Mouse (Mus musculus): ENCODE measurements at regions not wholly inside any gene's neighbourhood (a gene's known extent, or its start where the extent isn't known, plus 50 kb on each side); places are given as distances from the start of the nearest gene placed in this dataset.

DNA sequence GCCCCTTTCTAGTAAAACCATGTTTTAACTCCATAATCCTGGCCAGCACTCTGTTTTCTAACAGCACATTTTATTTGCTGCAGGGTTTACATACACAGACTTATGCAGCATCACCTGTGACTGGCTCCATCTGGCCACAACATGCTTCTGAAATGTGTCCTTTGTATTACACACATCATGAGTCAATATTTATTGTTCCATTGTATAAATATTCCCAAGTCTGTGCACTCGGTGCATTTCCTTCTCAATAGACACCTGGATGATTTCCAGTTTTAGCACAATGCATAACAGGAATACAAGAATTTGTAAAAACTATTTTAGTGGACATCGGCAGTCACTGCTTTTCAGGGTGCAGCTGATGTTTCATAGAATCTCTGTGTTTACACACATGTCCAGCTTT is 294.6 kb upstream of the Rasgrp1 start:
- DNase-seq (ENCODE audit: low spot score), result no peak
- TF ChIP-seq EP300 (optimal IDR thresholded peaks at IDR 0.05), result no peak
- TF ChIP-seq CTCF (IDR thresholded peaks at IDR 0.05; ENCODE audit: low read depth), result no peak
- no peak overlapping the region for H3K9ac ChIP-seq (ENCODE audit: low read length)
- peak; percentile 66; the same call in 1 of the 2 replicates for ATAC-seq (ENCODE audit: low FRiP score, low TSS enrichment)
- H3K36me3 ChIP-seq (ENCODE audit: control insufficient read depth, insufficient read depth, low read length), result no peaks in the 10 kb centered on the region
- H3K9me3 ChIP-seq (ENCODE audit: control insufficient read depth, low read length), result no peaks in the 10 kb centered on the region
- 24% methylated on average over 2 of the region's 2 CpGs for WGBS
- no peaks in the 10 kb centered on the region for H3K4me1 ChIP-seq (replicated peaks; ENCODE audit: control insufficient read depth, insufficient read depth)
- no peak overlapping the region for H3K4me3 ChIP-seq (ENCODE audit: low read depth, low read length)
- H3K27ac ChIP-seq (replicated peaks), result no peak overlapping the region
- H3K4me2 ChIP-seq (replicated peaks; ENCODE audit: low read depth), result no peak overlapping the region
- H3K27me3 ChIP-seq (ENCODE audit: control insufficient read depth, insufficient read depth, low read length), result no peaks in the 10 kb centered on the region

DNA sequence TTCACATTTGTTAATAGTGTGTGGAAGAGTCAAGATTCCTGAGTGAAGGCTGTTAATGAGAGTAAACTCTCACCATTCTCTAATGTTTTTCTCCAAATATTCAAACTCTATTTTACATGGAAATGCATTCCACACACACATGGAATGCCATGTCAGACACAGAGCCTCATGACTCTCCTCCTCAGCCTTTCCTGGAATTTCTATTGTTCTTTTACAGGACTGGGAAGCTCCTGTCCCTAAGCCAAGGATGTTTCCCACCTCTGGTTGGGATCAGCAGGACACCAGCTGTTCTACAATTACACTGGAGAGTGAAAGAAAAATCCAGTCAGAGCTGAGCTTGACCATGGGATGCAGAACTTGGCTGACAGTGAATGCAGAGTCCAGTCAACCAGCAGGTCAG is 309.3 kb upstream of the Rasgrp1 start:
- no peak overlapping the region for H3K4me2 ChIP-seq (replicated peaks; ENCODE audit: low read depth)
- no peaks in the 10 kb centered on the region for H3K9me3 ChIP-seq (ENCODE audit: control insufficient read depth, low read length)
- no peak overlapping the region for H3K27ac ChIP-seq (replicated peaks)
- ATAC-seq (ENCODE audit: low FRiP score, low TSS enrichment) (no peak), DNase-seq (ENCODE audit: low spot score) (no peak)
- 0 out of 2 replicates have a peak, but pooled peaks cover 3% of the 10 kb centered on the region for H3K4me1 ChIP-seq (replicated peaks; ENCODE audit: control insufficient read depth, insufficient read depth)
- no peak overlapping the region for H3K4me3 ChIP-seq (ENCODE audit: low read depth, low read length)
- TF ChIP-seq EP300 (optimal IDR thresholded peaks at IDR 0.05), result no peak
- TF ChIP-seq CTCF (IDR thresholded peaks at IDR 0.05; ENCODE audit: low read depth), result no peak
- H3K36me3 ChIP-seq (ENCODE audit: control insufficient read depth, insufficient read depth, low read length), result no peaks in the 10 kb centered on the region
- H3K27me3 ChIP-seq (ENCODE audit: control insufficient read depth, insufficient read depth, low read length), result no peaks in the 10 kb centered on the region
- no peak overlapping the region for H3K9ac ChIP-seq (ENCODE audit: low read length)

DNA sequence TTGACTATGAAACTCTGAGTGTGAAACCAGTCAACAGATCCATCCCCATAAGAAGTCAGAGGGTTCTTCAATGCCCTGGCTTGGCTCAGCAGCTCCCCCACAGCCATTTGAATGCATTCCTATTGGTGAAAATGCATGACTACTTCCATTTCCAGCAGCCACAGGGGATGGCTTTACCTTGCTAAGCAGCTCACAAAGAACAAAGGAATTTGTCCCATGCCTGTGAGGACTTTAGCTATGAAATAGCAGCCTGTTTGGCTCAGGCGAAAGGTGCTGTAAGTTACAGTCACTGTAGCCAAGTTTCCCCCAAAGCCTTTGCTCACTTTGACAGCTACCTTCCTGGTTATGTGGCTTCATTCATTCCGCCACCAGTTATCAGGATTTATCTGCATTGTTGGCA is 309.8 kb upstream of the Rasgrp1 start:
- Histone ChIP-seq H3K4me1 (replicated peaks; ENCODE audit: control insufficient read depth, insufficient read depth) (0 out of 2 replicates have a peak, but pooled peaks cover 3% of the 10 kb centered on the region), H3K36me3 (ENCODE audit: control insufficient read depth, insufficient read depth, low read length) (no peaks in the 10 kb centered on the region), H3K9me3 (ENCODE audit: control insufficient read depth, low read length) (no peaks in the 10 kb centered on the region), H3K27me3 (ENCODE audit: control insufficient read depth, insufficient read depth, low read length) (no peaks in the 10 kb centered on the region), H3K9ac (ENCODE audit: low read length) (no peak overlapping the region), H3K27ac (replicated peaks) (no peak overlapping the region), H3K4me3 (ENCODE audit: low read depth, low read length) (no peak overlapping the region), H3K4me2 (replicated peaks; ENCODE audit: low read depth) (no peak overlapping the region)
- no peak for DNase-seq (ENCODE audit: low spot score)
- no peak for ATAC-seq (ENCODE audit: low FRiP score, low TSS enrichment)
- no peak for TF ChIP-seq CTCF (IDR thresholded peaks at IDR 0.05; ENCODE audit: low read depth)
- no peak for TF ChIP-seq EP300 (optimal IDR thresholded peaks at IDR 0.05)
- WGBS, result 61% methylated on average over 2 of the region's 2 CpGs

DNA sequence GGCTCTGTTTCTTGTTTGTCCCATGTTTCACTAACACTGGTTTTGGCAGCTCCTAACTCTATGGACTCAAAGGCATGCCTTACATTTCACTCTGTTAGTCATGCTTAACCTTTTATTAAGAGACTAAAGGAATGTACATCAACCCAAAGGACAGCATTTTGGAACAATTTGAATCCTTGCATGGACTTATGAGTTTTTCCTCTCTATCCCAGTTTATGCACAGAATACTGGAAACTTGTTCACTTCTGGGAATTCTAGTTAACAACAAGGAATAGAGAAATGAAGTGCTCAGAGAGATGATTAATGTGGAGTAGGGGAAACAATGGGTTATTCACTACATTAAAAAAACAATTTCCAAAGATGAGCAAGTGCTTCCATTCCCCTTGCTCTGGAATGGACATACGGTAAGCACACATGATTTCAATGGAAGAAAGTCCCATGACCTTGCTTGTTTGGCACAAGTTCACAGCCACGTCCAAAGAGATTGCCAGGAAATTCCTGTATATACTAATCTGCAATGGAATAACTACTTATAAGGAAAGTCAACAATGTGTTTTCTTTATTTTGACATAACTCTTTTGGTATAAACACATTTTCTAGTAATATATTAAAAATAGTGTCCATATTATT is 313.9 kb upstream of the Rasgrp1 start:
- ATAC-seq (ENCODE audit: low FRiP score, low TSS enrichment), result no peak
- Histone ChIP-seq H3K4me3 (ENCODE audit: low read depth, low read length) (no peak overlapping the region), H3K4me2 (replicated peaks; ENCODE audit: low read depth) (no peak overlapping the region), H3K36me3 (ENCODE audit: control insufficient read depth, insufficient read depth, low read length) (no peaks in the 10 kb centered on the region), H3K9me3 (ENCODE audit: control insufficient read depth, low read length) (no peaks in the 10 kb centered on the region), H3K27ac (replicated peaks) (no peak overlapping the region), H3K4me1 (replicated peaks; ENCODE audit: control insufficient read depth, insufficient read depth) (0 out of 2 replicates have a peak, but pooled peaks cover 3% of the 10 kb centered on the region), H3K27me3 (ENCODE audit: control insufficient read depth, insufficient read depth, low read length) (no peaks in the 10 kb centered on the region), H3K9ac (ENCODE audit: low read length) (no peak overlapping the region)
- TF ChIP-seq CTCF (IDR thresholded peaks at IDR 0.05; ENCODE audit: low read depth) (no peak), EP300 (optimal IDR thresholded peaks at IDR 0.05) (no peak)
- no peak for DNase-seq (ENCODE audit: low spot score)
- 52% methylated on average over 2 of the region's 2 CpGs for whole genome bisulfite sequencing

DNA sequence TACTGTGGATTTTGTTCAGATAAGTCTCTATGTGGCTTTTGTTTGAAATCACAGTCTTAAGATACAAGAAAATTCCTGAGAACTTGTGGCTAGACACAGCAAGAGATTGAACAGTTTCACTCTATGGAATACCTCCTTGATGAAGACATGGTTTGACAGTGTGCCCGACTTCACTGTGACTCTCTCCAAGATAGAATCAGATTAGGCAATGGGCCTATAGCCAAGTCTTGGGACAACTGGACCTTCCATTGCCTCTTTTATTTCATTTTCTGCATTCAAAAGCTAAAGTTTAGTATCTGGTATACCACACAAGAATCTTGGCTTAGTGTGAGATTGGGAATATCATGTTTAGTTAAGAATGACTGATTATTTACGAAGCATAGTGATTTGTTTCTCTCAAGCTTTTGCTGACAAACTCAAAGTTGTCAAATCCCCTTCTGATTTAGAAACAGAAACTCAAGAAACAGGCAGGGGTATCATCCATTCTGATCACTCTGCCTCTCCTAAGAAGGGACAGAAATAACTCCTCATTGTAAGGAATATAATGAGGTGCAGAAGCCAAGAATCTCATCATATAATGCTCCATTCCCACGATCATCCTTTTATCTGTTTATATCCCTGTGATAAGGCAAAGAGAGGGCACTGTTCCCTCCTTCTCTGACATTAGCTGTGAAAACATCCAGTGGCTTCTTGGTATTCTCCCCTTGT is 317.6 kb upstream of the Rasgrp1 start:
- H3K27ac ChIP-seq (replicated peaks), result no peak overlapping the region
- ATAC-seq (ENCODE audit: low FRiP score, low TSS enrichment) (no peak), DNase-seq (ENCODE audit: low spot score) (no peak)
- TF ChIP-seq EP300 (optimal IDR thresholded peaks at IDR 0.05) (no peak), CTCF (IDR thresholded peaks at IDR 0.05; ENCODE audit: low read depth) (no peak)
- H3K4me2 ChIP-seq (replicated peaks; ENCODE audit: low read depth), result no peak overlapping the region
- no peaks in the 10 kb centered on the region for H3K4me1 ChIP-seq (replicated peaks; ENCODE audit: control insufficient read depth, insufficient read depth)
- H3K36me3 ChIP-seq (ENCODE audit: control insufficient read depth, insufficient read depth, low read length), result no peaks in the 10 kb centered on the region
- no peak overlapping the region for H3K4me3 ChIP-seq (ENCODE audit: low read depth, low read length)
- WGBS, result 69% methylated on average over 3 of the region's 3 CpGs
- H3K27me3 ChIP-seq (ENCODE audit: control insufficient read depth, insufficient read depth, low read length), result no peaks in the 10 kb centered on the region
- no peaks in the 10 kb centered on the region for H3K9me3 ChIP-seq (ENCODE audit: control insufficient read depth, low read length)
- no peak overlapping the region for H3K9ac ChIP-seq (ENCODE audit: low read length)

DNA sequence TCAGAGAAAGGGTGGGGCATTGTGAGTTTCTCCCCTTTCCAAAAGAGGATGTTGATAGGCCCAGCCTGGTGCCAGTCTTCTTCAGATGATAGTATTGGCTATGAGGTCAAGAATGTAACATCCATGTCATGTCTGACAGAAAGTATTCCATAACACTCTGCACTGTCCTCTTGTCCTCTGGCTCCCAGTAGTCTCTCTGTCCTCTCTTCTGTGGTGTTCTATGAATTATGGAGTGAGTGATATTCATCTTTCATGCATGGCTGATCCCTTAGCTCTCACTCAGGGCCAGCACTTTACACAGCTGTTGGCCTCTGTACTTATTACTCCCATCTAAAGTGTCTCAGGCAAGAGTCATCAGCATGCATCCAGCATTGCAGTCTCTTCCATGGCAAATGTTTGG is 319.9 kb upstream of the Rasgrp1 start:
- ATAC-seq (ENCODE audit: low FRiP score, low TSS enrichment), result no peak

More for the DNA sequence above, 319.9 kb upstream of the Rasgrp1 start:
- Histone ChIP-seq H3K4me1 (replicated peaks; ENCODE audit: control insufficient read depth, insufficient read depth) (no peaks in the 10 kb centered on the region), H3K27ac (replicated peaks) (no peak overlapping the region), H3K4me2 (replicated peaks; ENCODE audit: low read depth) (no peak overlapping the region), H3K27me3 (ENCODE audit: control insufficient read depth, insufficient read depth, low read length) (no peaks in the 10 kb centered on the region), H3K9me3 (ENCODE audit: control insufficient read depth, low read length) (no peaks in the 10 kb centered on the region), H3K9ac (ENCODE audit: low read length) (no peak overlapping the region), H3K36me3 (ENCODE audit: control insufficient read depth, insufficient read depth, low read length) (no peaks in the 10 kb centered on the region), H3K4me3 (ENCODE audit: low read depth, low read length) (no peak overlapping the region)
- DNase-seq (ENCODE audit: low spot score), result no peak
- TF ChIP-seq EP300 (optimal IDR thresholded peaks at IDR 0.05) (no peak), CTCF (IDR thresholded peaks at IDR 0.05; ENCODE audit: low read depth) (no peak)

Data from stomach, postnatal 0 days (tissue).